22 mouse cellular contexts compared by ENCODE assay signal in genomic region chr5:148992598-148992997, GRCm38 (mm10). TPM values are rescaled to one million over a fixed set of nuclear protein-coding genes. Genes with fewer than 3 reads are reported as not detected.
"Had no signal": no experiment of that assay in that cellular context is flagged by ENCODE, and none has a peak within 500 bp of the region (broad histone marks: within the 10 kb centered on the region; RNA-seq: fewer than 3 reads in every experiment).

No protein-coding gene starts in this region.

- H3K9ac ChIP-seq: neural tube, embryonic 13.5 days; neural tube, embryonic 15.5 days; stomach, embryonic 15.5 days had no signal

- H3K9me3 ChIP-seq: stomach, embryonic 15.5 days had no signal

- DNase-seq: retina, postnatal 1 day; right cerebral cortex, adult 18-20 months; right cerebral cortex, postnatal 14 days; right cerebral cortex, postnatal 25 days; right cerebral cortex, postnatal 4 days; spleen, adult 18-20 months; thymus, adult 18-20 months; thymus, adult 2 months; thymus, postnatal 14 days; thymus, postnatal 25 days; thymus, postnatal 36 days; thymus, postnatal 4 days had no signal

- H3K4me2 ChIP-seq: neural tube, embryonic 13.5 days; neural tube, embryonic 15.5 days; stomach, embryonic 15.5 days had no signal

- H3K27ac ChIP-seq: neural tube, embryonic 13.5 days; neural tube, embryonic 15.5 days; stomach, embryonic 15.5 days; stomach, postnatal 0 days had no signal

- H3K36me3 ChIP-seq: neural tube, embryonic 15.5 days; stomach, embryonic 15.5 days had no signal

- H3K4me3 ChIP-seq: neural tube, embryonic 13.5 days; neural tube, embryonic 15.5 days; stomach, embryonic 15.5 days had no signal

- H3K27me3 ChIP-seq: neural tube, embryonic 13.5 days; neural tube, embryonic 15.5 days; stomach, embryonic 15.5 days had no signal

RNA-seq across cellular contexts. Expression of gene Gm42791, which starts 2.3 kb away (rescaled TPM):
- polyA plus RNA-seq: neural tube, embryonic 14.5 days; small intestine, adult 2 months; spleen, adult 2 months; stomach, embryonic 14.5 days; testis, adult 2 months; thymus, adult 2 months; urinary bladder, adult 2 months had no signal
